Mouse (Mus musculus): Measurements from ENCODE around the gene Lamtor2.

- TF ChIP-seq POLR2A (IDR thresholded peaks at IDR 0.05; ENCODE audit: borderline replicate concordance, insufficient read depth, low read length) (no peak), CTCF (IDR thresholded peaks at IDR 0.05; ENCODE audit: borderline replicate concordance, insufficient read depth, low read depth, low read length) (no peak)
Observed at GRCm38 (mm10) chr3:88571856-88572255, 19.0 kb upstream of the Lamtor2 start.
